Mouse (Mus musculus): ENCODE results near the gene Scd2. TPM values are rescaled to one million over a fixed set of nuclear protein-coding genes. Genes with fewer than 3 reads are reported as not detected.

The Scd2 gene
- polyA plus RNA-seq, 1 experiment from 2014 or later = 134 TPM

- peaks cover 11% of the 10 kb centered on the region for H3K36me3 ChIP-seq (ENCODE audit: control insufficient read depth, insufficient read depth)
- H3K9ac ChIP-seq (ENCODE audit: low read length) = no peak overlapping the region
- peak overlapping the region; percentile 98 for H3K27ac ChIP-seq (ENCODE audit: low read length)
- H3K9me3 ChIP-seq (replicated peaks; ENCODE audit: control insufficient read depth, low read length) = no peaks in the 10 kb centered on the region
- WGBS = 89% methylated on average over 2 of the region's 2 CpGs
- H3K4me1 ChIP-seq (ENCODE audit: control insufficient read depth, insufficient read depth, low read length) = peaks cover 44% of the 10 kb centered on the region
- H3K27me3 ChIP-seq (ENCODE audit: control insufficient read depth, insufficient read depth, low read length) = no peaks in the 10 kb centered on the region
- no peak overlapping the region for H3K4me2 ChIP-seq (ENCODE audit: low read depth, low read length)
- no peak overlapping the region for H3K4me3 ChIP-seq (ENCODE audit: low read length)
- ATAC-seq (replicated peaks; ENCODE audit: extremely low read depth, insufficient read depth, low FRiP score) = no peak
Observed at GRCm38 (mm10) chr19:44292083-44292482, 1.4 kb upstream of the Scd2 start.

GRCm38 (mm10) chr19:44292483-44292882 lies 991 bp upstream of the Scd2 start:
- H3K27ac ChIP-seq (ENCODE audit: low read length) = peak overlapping the region; percentile 98
- peak overlapping the region; percentile 96 for H3K4me2 ChIP-seq (ENCODE audit: low read depth, low read length)
- no peaks in the 10 kb centered on the region for H3K9me3 ChIP-seq (replicated peaks; ENCODE audit: control insufficient read depth, low read length)
- H3K4me3 ChIP-seq (ENCODE audit: low read length) = peak overlapping the region; percentile 81
- WGBS = 53% methylated on average over 3 of the region's 3 CpGs
- H3K4me1 ChIP-seq (ENCODE audit: control insufficient read depth, insufficient read depth, low read length) = peaks cover 45% of the 10 kb centered on the region
- no peaks in the 10 kb centered on the region for H3K27me3 ChIP-seq (ENCODE audit: control insufficient read depth, insufficient read depth, low read length)
- peak overlapping the region; percentile 63 for H3K9ac ChIP-seq (ENCODE audit: low read length)
- peaks cover 14% of the 10 kb centered on the region for H3K36me3 ChIP-seq (ENCODE audit: control insufficient read depth, insufficient read depth)
- ATAC-seq (replicated peaks; ENCODE audit: extremely low read depth, insufficient read depth, low FRiP score) = no peak

GRCm38 (mm10) chr19:44293769-44294551 lies 486 bp downstream of the Scd2 start:
- Histone ChIP-seq H3K4me2 (ENCODE audit: low read depth, low read length) (peak overlapping the region; percentile 96), H3K27ac (ENCODE audit: low read length) (peak overlapping the region; percentile 98), H3K9ac (ENCODE audit: low read length) (peak overlapping the region; percentile 91), H3K9me3 (replicated peaks; ENCODE audit: control insufficient read depth, low read length) (no peaks in the 10 kb centered on the region), H3K4me1 (ENCODE audit: control insufficient read depth, insufficient read depth, low read length) (peaks cover 52% of the 10 kb centered on the region), H3K27me3 (ENCODE audit: control insufficient read depth, insufficient read depth, low read length) (no peaks in the 10 kb centered on the region), H3K4me3 (ENCODE audit: low read length) (peak overlapping the region; percentile 81), H3K36me3 (ENCODE audit: control insufficient read depth, insufficient read depth) (peaks cover 26% of the 10 kb centered on the region)
- 0% methylated on average over 30 of the region's 31 CpGs for WGBS
- ATAC-seq (replicated peaks; ENCODE audit: extremely low read depth, insufficient read depth, low FRiP score) = peak; percentile 94

GRCm38 (mm10) chr19:44294588-44295041 lies 1.1 kb downstream of the Scd2 start:
- Histone ChIP-seq H3K9me3 (replicated peaks; ENCODE audit: control insufficient read depth, low read length) (no peaks in the 10 kb centered on the region), H3K27me3 (ENCODE audit: control insufficient read depth, insufficient read depth, low read length) (no peaks in the 10 kb centered on the region), H3K4me3 (ENCODE audit: low read length) (peak overlapping the region; percentile 81), H3K36me3 (ENCODE audit: control insufficient read depth, insufficient read depth) (peaks cover 29% of the 10 kb centered on the region), H3K9ac (ENCODE audit: low read length) (peak overlapping the region; percentile 91), H3K4me2 (ENCODE audit: low read depth, low read length) (peak overlapping the region; percentile 96), H3K27ac (ENCODE audit: low read length) (peak overlapping the region; percentile 93), H3K4me1 (ENCODE audit: control insufficient read depth, insufficient read depth, low read length) (peaks cover 58% of the 10 kb centered on the region)
- ATAC-seq (replicated peaks; ENCODE audit: extremely low read depth, insufficient read depth, low FRiP score) = peak; percentile 53
- under 1% methylated on average over 14 of the region's 14 CpGs for WGBS

GRCm38 (mm10) chr19:44295251-44295650 lies 1.8 kb downstream of the Scd2 start:
- H3K27me3 ChIP-seq (ENCODE audit: control insufficient read depth, insufficient read depth, low read length) = no peaks in the 10 kb centered on the region
- H3K27ac ChIP-seq (ENCODE audit: low read length) = peak overlapping the region; percentile 68
- 5% methylated on average over 3 of the region's 3 CpGs for WGBS
- peak overlapping the region; percentile 81 for H3K4me3 ChIP-seq (ENCODE audit: low read length)
- peaks cover 32% of the 10 kb centered on the region for H3K36me3 ChIP-seq (ENCODE audit: control insufficient read depth, insufficient read depth)
- H3K9ac ChIP-seq (ENCODE audit: low read length) = peak overlapping the region; percentile 80
- ATAC-seq (replicated peaks; ENCODE audit: extremely low read depth, insufficient read depth, low FRiP score) = no peak
- H3K9me3 ChIP-seq (replicated peaks; ENCODE audit: control insufficient read depth, low read length) = no peaks in the 10 kb centered on the region
- peaks cover 62% of the 10 kb centered on the region for H3K4me1 ChIP-seq (ENCODE audit: control insufficient read depth, insufficient read depth, low read length)
- H3K4me2 ChIP-seq (ENCODE audit: low read depth, low read length) = peak overlapping the region; percentile 96

GRCm38 (mm10) chr19:44295741-44296140 lies 2.3 kb downstream of the Scd2 start:
- Histone ChIP-seq H3K4me2 (ENCODE audit: low read depth, low read length) (peak overlapping the region; percentile 96), H3K4me1 (ENCODE audit: control insufficient read depth, insufficient read depth, low read length) (peaks cover 64% of the 10 kb centered on the region), H3K36me3 (ENCODE audit: control insufficient read depth, insufficient read depth) (peaks cover 37% of the 10 kb centered on the region), H3K4me3 (ENCODE audit: low read length) (peak overlapping the region; percentile 81), H3K27me3 (ENCODE audit: control insufficient read depth, insufficient read depth, low read length) (no peaks in the 10 kb centered on the region), H3K27ac (ENCODE audit: low read length) (peak overlapping the region; percentile 68; the same call in 1 of the 2 replicates), H3K9ac (ENCODE audit: low read length) (peak overlapping the region; percentile 80), H3K9me3 (replicated peaks; ENCODE audit: control insufficient read depth, low read length) (no peaks in the 10 kb centered on the region)
- ATAC-seq (replicated peaks; ENCODE audit: extremely low read depth, insufficient read depth, low FRiP score) = 0 out of 2 replicates have a peak, but pooled peaks have one; percentile 11
- whole genome bisulfite sequencing = 5% methylated on average over 4 of the region's 4 CpGs

GRCm38 (mm10) chr19:44296186-44296585 lies 2.7 kb downstream of the Scd2 start:
- WGBS = 40% methylated on average over 7 of the region's 7 CpGs
- peaks cover 64% of the 10 kb centered on the region for H3K4me1 ChIP-seq (ENCODE audit: control insufficient read depth, insufficient read depth, low read length)

GRCm38 (mm10) chr19:44297068-44297760 lies 3.7 kb downstream of the Scd2 start:
- Histone ChIP-seq H3K4me2 (ENCODE audit: low read depth, low read length) (peak overlapping the region; percentile 96), H3K4me1 (ENCODE audit: control insufficient read depth, insufficient read depth, low read length) (peaks cover 62% of the 10 kb centered on the region), H3K27me3 (ENCODE audit: control insufficient read depth, insufficient read depth, low read length) (no peaks in the 10 kb centered on the region), H3K4me3 (ENCODE audit: low read length) (peak overlapping the region; percentile 81), H3K9me3 (replicated peaks; ENCODE audit: control insufficient read depth, low read length) (no peaks in the 10 kb centered on the region), H3K27ac (ENCODE audit: low read length) (0 out of 2 replicates have a peak overlapping the region, but pooled peaks have one; percentile 28), H3K9ac (ENCODE audit: low read length) (peak overlapping the region; percentile 80), H3K36me3 (ENCODE audit: control insufficient read depth, insufficient read depth) (peaks cover 50% of the 10 kb centered on the region)
- no peak for ATAC-seq (replicated peaks; ENCODE audit: extremely low read depth, insufficient read depth, low FRiP score)
- 50% methylated on average over 8 of the region's 8 CpGs for WGBS

More at GRCm38 (mm10) chr19:44296186-44296585, 2.7 kb downstream of the Scd2 start:
- Histone ChIP-seq H3K27ac (ENCODE audit: low read length) (no peak overlapping the region), H3K9me3 (replicated peaks; ENCODE audit: control insufficient read depth, low read length) (no peaks in the 10 kb centered on the region), H3K36me3 (ENCODE audit: control insufficient read depth, insufficient read depth) (peaks cover 42% of the 10 kb centered on the region), H3K9ac (ENCODE audit: low read length) (peak overlapping the region; percentile 80), H3K4me3 (ENCODE audit: low read length) (peak overlapping the region; percentile 81), H3K27me3 (ENCODE audit: control insufficient read depth, insufficient read depth, low read length) (no peaks in the 10 kb centered on the region), H3K4me2 (ENCODE audit: low read depth, low read length) (peak overlapping the region; percentile 96)
- no peak for ATAC-seq (replicated peaks; ENCODE audit: extremely low read depth, insufficient read depth, low FRiP score)

- no peak overlapping the region for H3K27ac ChIP-seq (ENCODE audit: low read length)
- no peak for ATAC-seq (replicated peaks; ENCODE audit: extremely low read depth, insufficient read depth, low FRiP score)
- peak overlapping the region; percentile 81 for H3K4me3 ChIP-seq (ENCODE audit: low read length)
- 77% methylated on average over 9 of the region's 9 CpGs for WGBS
- peaks cover 57% of the 10 kb centered on the region for H3K36me3 ChIP-seq (ENCODE audit: control insufficient read depth, insufficient read depth)
- H3K9ac ChIP-seq (ENCODE audit: low read length) = peak overlapping the region; percentile 80
- H3K4me2 ChIP-seq (ENCODE audit: low read depth, low read length) = peak overlapping the region; percentile 96
- peaks cover 57% of the 10 kb centered on the region for H3K4me1 ChIP-seq (ENCODE audit: control insufficient read depth, insufficient read depth, low read length)
- H3K9me3 ChIP-seq (replicated peaks; ENCODE audit: control insufficient read depth, low read length) = no peaks in the 10 kb centered on the region
- no peaks in the 10 kb centered on the region for H3K27me3 ChIP-seq (ENCODE audit: control insufficient read depth, insufficient read depth, low read length)
Observed at GRCm38 (mm10) chr19:44297862-44298261, 4.4 kb downstream of the Scd2 start.

Measured in heart, embryonic 16.5 days (tissue).